Mouse (Mus musculus): ENCODE measurements at regions not wholly inside any gene's neighbourhood (a gene's known extent, or its start where the extent isn't known, plus 50 kb on each side); places are given as distances from the start of the nearest gene placed in this dataset.

DNA sequence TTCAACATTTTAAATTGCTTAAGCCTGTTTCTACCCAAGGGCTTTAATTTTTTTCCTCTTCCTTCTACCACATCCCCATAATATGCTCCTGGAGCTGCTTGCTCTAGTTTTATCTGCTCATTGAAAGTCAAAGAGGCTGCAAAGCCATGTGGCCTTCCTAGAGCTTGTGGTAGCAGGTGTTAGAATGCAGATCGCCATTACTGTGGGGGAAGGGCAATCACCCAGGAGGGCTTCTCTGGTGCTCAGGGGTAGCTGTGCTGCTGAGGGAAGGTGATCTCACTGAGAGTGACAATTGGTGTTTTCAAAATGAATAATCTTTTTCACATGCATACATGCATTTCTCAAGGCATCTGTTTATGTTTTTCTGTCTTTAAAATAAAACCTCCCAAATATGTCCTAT lies 309.8 kb upstream of the Ube2e3 start:
- no peak for TF ChIP-seq CTCF (IDR thresholded peaks at IDR 0.05)
- no peak for TF ChIP-seq EP300 (IDR thresholded peaks at IDR 0.05)

All from lung, postnatal 0 days (tissue).